Mouse (Mus musculus): ENCODE measurements at regions not wholly inside any gene's neighbourhood (a gene's known extent, or its start where the extent isn't known, plus 50 kb on each side); places are given as distances from the start of the nearest gene placed in this dataset.

DNA sequence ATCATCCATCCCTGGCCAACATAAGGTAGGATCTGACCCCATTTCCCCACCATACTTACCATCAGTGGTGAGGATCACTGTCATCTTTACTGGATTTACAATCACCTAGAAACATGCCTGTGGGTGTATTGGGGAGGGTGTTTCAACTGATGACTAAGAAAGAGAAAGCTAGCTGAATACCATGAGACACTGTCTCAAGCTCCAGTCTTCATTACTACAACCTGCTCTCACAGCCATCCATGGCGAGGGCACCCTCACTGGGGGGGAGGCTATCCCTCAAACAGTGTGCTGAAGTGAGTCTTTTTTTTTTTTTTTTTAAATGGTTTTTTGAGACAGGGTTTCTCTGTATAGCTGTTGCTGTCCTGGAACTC, 154.9 kb downstream of the Qrsl1 start:
- Histone ChIP-seq H3K27me3 (ENCODE audit: control insufficient read depth, insufficient read depth, low read length) (no peaks in the 10 kb centered on the region), H3K4me3 (ENCODE audit: low read depth, low read length) (no peak overlapping the region), H3K9ac (replicated peaks; ENCODE audit: low read depth, low read length) (no peak overlapping the region), H3K4me1 (ENCODE audit: control insufficient read depth, insufficient read depth) (peaks cover 6% of the 10 kb centered on the region; the same call in 1 of the 2 replicates), H3K4me2 (ENCODE audit: low read depth, low read length) (no peak overlapping the region), H3K9me3 (replicated peaks; ENCODE audit: control insufficient read depth, low read length) (no peaks in the 10 kb centered on the region), H3K27ac (ENCODE audit: low read depth) (no peak overlapping the region), H3K36me3 (replicated peaks; ENCODE audit: control insufficient read depth, insufficient read depth, low read length) (no peaks in the 10 kb centered on the region)
- ATAC-seq (ENCODE audit: insufficient read depth, low read depth) (no peak), DNase-seq (ENCODE audit: low spot score) (no peak)
- TF ChIP-seq CTCF (IDR thresholded peaks at IDR 0.05; ENCODE audit: low read depth) (no peak), EP300 (IDR thresholded peaks at IDR 0.05; ENCODE audit: low read depth) (no peak)
- 94% methylated on average over 1 of the region's 1 CpGs for WGBS

DNA sequence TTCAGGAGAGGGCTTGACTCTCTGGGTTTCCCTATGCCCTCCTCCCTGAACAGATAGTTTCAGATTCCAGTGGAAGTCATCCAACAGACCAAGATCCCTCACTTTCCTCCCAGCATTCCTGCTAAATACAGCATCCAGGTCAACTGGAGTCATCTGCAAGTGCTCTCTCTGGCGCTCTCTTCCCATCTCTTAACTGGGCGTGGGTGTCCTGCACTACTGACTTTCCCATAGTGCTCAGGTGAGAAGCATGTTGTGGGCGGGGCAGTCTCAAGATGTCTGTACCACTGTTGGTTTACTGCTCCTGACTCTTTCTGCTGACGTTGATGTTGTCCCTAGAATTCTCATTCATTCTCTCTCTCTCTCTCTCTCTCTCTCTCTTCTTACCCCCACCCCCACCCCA, 154.0 kb downstream of the Qrsl1 start:
- Histone ChIP-seq H3K27ac (ENCODE audit: low read depth) (no peak overlapping the region), H3K9me3 (replicated peaks; ENCODE audit: control insufficient read depth, low read length) (no peaks in the 10 kb centered on the region), H3K9ac (replicated peaks; ENCODE audit: low read depth, low read length) (no peak overlapping the region), H3K4me2 (ENCODE audit: low read depth, low read length) (no peak overlapping the region), H3K4me1 (ENCODE audit: control insufficient read depth, insufficient read depth) (peaks cover under 1% of the 10 kb centered on the region; the same call in 1 of the 2 replicates), H3K27me3 (ENCODE audit: control insufficient read depth, insufficient read depth, low read length) (no peaks in the 10 kb centered on the region), H3K36me3 (replicated peaks; ENCODE audit: control insufficient read depth, insufficient read depth, low read length) (no peaks in the 10 kb centered on the region), H3K4me3 (ENCODE audit: low read depth, low read length) (no peak overlapping the region)
- 92% methylated on average over 4 of the region's 4 CpGs for WGBS
- ATAC-seq (ENCODE audit: insufficient read depth, low read depth) (no peak), DNase-seq (ENCODE audit: low spot score) (no peak)
- TF ChIP-seq CTCF (IDR thresholded peaks at IDR 0.05; ENCODE audit: low read depth) (no peak), EP300 (IDR thresholded peaks at IDR 0.05; ENCODE audit: low read depth) (no peak)

DNA sequence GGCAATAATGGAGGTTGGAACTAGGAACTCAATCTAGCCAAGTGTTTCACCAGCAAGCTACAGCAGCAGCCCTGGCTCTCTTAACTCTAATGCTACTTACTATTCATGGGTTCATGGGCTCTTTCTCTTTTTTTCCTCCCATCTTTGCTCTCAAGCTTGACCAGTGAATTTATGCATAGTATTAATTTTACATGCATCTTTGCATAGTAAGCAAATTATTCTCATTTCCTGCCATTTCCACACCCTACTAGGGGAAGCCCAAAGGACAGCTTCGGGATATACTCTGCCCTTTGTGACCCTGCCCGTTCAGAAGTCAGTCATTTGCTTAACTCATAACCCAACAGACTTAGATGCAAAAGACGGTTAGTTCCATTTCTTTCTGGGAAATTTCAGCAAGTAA, 153.2 kb downstream of the Qrsl1 start:
- Histone ChIP-seq H3K27me3 (ENCODE audit: control insufficient read depth, insufficient read depth, low read length) (no peaks in the 10 kb centered on the region), H3K36me3 (replicated peaks; ENCODE audit: control insufficient read depth, insufficient read depth, low read length) (no peaks in the 10 kb centered on the region), H3K9me3 (replicated peaks; ENCODE audit: control insufficient read depth, low read length) (no peaks in the 10 kb centered on the region), H3K27ac (ENCODE audit: low read depth) (no peak overlapping the region), H3K4me3 (ENCODE audit: low read depth, low read length) (no peak overlapping the region), H3K4me1 (ENCODE audit: control insufficient read depth, insufficient read depth) (no peaks in the 10 kb centered on the region), H3K4me2 (ENCODE audit: low read depth, low read length) (no peak overlapping the region), H3K9ac (replicated peaks; ENCODE audit: low read depth, low read length) (no peak overlapping the region)
- TF ChIP-seq EP300 (IDR thresholded peaks at IDR 0.05; ENCODE audit: low read depth): no peak
- no peak for TF ChIP-seq CTCF (IDR thresholded peaks at IDR 0.05; ENCODE audit: low read depth)
- no peak for ATAC-seq (ENCODE audit: insufficient read depth, low read depth)
- 78% methylated on average over 3 of the region's 3 CpGs for WGBS
- DNase-seq (ENCODE audit: low spot score): no peak

DNA sequence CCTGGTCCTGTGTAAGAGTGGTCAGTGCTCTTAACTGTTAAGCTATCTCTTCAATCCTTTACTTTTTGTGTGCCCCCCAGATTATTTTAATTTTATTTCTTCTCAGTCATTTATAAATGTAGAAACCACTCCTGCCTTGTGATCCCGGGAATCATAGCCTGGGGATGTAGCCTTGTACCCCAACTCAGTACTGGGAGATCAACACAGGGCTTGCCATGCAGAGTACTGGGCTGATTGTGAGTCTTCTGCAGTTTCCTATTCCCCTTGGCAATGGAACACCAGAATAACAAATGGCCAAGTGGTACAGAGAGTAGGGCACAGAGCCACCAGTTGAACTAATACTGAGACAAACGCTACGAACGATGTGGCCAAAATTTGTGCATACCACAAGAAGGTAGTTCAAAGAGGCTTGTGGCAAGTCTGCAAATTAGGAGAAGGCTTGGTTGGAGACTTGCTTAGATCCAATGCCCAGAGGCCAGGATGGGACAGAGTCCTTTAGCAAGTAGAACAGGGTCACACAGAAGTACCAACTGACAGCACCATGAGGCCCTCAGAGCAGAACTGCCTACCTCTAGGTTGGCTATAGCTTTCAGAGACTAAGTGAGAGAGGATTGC, 151.9 kb downstream of the Qrsl1 start:
- Histone ChIP-seq H3K9ac (replicated peaks; ENCODE audit: low read depth, low read length) (no peak overlapping the region), H3K4me3 (ENCODE audit: low read depth, low read length) (no peak overlapping the region), H3K27me3 (ENCODE audit: control insufficient read depth, insufficient read depth, low read length) (no peaks in the 10 kb centered on the region), H3K27ac (ENCODE audit: low read depth) (no peak overlapping the region), H3K9me3 (replicated peaks; ENCODE audit: control insufficient read depth, low read length) (no peaks in the 10 kb centered on the region), H3K4me2 (ENCODE audit: low read depth, low read length) (no peak overlapping the region), H3K4me1 (ENCODE audit: control insufficient read depth, insufficient read depth) (no peaks in the 10 kb centered on the region), H3K36me3 (replicated peaks; ENCODE audit: control insufficient read depth, insufficient read depth, low read length) (no peaks in the 10 kb centered on the region)
- DNase-seq (ENCODE audit: low spot score): no peak
- 91% methylated on average over 4 of the region's 4 CpGs for WGBS
- ATAC-seq (ENCODE audit: insufficient read depth, low read depth): no peak
- TF ChIP-seq CTCF (IDR thresholded peaks at IDR 0.05; ENCODE audit: low read depth): no peak
- TF ChIP-seq EP300 (IDR thresholded peaks at IDR 0.05; ENCODE audit: low read depth): no peak

DNA sequence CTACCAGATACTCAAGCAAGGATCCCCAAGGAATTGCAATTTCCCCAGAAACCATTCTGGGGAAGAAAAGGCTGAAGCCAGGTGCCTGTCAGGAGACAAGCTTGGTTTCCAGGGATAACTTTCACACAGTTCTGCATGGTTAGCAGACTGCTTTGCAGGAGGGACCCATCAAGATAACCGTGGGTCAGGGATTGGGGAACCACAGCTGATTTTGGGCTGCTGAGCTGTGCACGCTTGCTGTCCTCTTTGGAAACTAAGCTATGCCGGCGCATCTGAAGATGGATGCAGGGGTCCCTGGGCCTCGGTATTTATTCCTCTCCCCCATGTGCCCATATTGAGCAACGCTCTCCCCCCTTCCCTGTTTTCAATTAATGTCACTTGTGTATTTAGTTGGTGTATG, 151.1 kb downstream of the Qrsl1 start:
- H3K4me3 ChIP-seq (ENCODE audit: low read depth, low read length): no peak overlapping the region
- WGBS: 74% methylated on average over 6 of the region's 6 CpGs
- no peaks in the 10 kb centered on the region for H3K36me3 ChIP-seq (replicated peaks; ENCODE audit: control insufficient read depth, insufficient read depth, low read length)
- H3K4me1 ChIP-seq (ENCODE audit: control insufficient read depth, insufficient read depth): no peaks in the 10 kb centered on the region
- no peak overlapping the region for H3K4me2 ChIP-seq (ENCODE audit: low read depth, low read length)
- no peak for TF ChIP-seq CTCF (IDR thresholded peaks at IDR 0.05; ENCODE audit: low read depth)
- no peak for TF ChIP-seq EP300 (IDR thresholded peaks at IDR 0.05; ENCODE audit: low read depth)
- H3K27me3 ChIP-seq (ENCODE audit: control insufficient read depth, insufficient read depth, low read length): no peaks in the 10 kb centered on the region
- DNase-seq (ENCODE audit: low spot score) (no peak), ATAC-seq (ENCODE audit: insufficient read depth, low read depth) (no peak)
- no peak overlapping the region for H3K9ac ChIP-seq (replicated peaks; ENCODE audit: low read depth, low read length)
- H3K9me3 ChIP-seq (replicated peaks; ENCODE audit: control insufficient read depth, low read length): no peaks in the 10 kb centered on the region
- no peak overlapping the region for H3K27ac ChIP-seq (ENCODE audit: low read depth)

DNA sequence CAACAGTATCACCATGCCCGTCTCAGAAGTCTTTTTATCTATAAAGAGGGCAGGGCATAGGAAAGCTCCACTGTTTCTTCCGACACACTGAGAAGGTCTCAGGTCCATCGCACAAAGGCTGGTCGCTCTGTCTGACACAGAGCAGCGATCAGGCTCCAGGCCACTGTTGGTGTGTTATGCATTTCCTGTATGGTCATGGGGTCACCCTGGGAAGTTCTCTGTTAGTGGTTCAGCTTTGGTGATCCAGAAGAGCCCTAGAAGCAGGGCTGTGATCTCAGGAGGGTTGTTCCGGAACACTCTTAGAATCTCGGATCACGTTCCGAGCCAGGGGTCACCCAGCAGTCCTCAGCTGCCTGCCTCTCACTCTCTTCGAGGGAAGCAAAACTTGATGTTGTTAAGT, 150.7 kb downstream of the Qrsl1 start:
- Histone ChIP-seq H3K9ac (replicated peaks; ENCODE audit: low read depth, low read length) (no peak overlapping the region), H3K4me1 (ENCODE audit: control insufficient read depth, insufficient read depth) (no peaks in the 10 kb centered on the region), H3K9me3 (replicated peaks; ENCODE audit: control insufficient read depth, low read length) (no peaks in the 10 kb centered on the region), H3K4me3 (ENCODE audit: low read depth, low read length) (no peak overlapping the region), H3K4me2 (ENCODE audit: low read depth, low read length) (no peak overlapping the region), H3K27ac (ENCODE audit: low read depth) (no peak overlapping the region), H3K36me3 (replicated peaks; ENCODE audit: control insufficient read depth, insufficient read depth, low read length) (no peaks in the 10 kb centered on the region), H3K27me3 (ENCODE audit: control insufficient read depth, insufficient read depth, low read length) (no peaks in the 10 kb centered on the region)
- ATAC-seq (ENCODE audit: insufficient read depth, low read depth) (no peak), DNase-seq (ENCODE audit: low spot score) (no peak)
- WGBS: 57% methylated on average over 10 of the region's 10 CpGs
- TF ChIP-seq EP300 (IDR thresholded peaks at IDR 0.05; ENCODE audit: low read depth) (no peak), CTCF (IDR thresholded peaks at IDR 0.05; ENCODE audit: low read depth) (no peak)
